Mouse (Mus musculus) liver, adult 2 months (tissue): Measurements from ENCODE around the gene Tut1.

Source experiments
- CTCF ChIP-seq: fragments of 200-500 bp; IDR thresholded peaks from 2 replicates; pipeline ENCODE4 v1.5.1; 2011; ENCODE audit warnings: low read depth, low read length, control low read depth
- POLR2A ChIP-seq: fragments of 200-500 bp; IDR thresholded peaks from 2 replicates; pipeline ENCODE4 v1.6.1; 2011; ENCODE audit warnings: low read length, control low read depth; ENCODE audit not compliant: insufficient read depth; ENCODE audit errors: extremely low read depth

- TF ChIP-seq CTCF (no peak), POLR2A (no peak)
Measured at GRCm38 (mm10) chr19:8942276-8942964, 11.2 kb upstream of the Tut1 start.
